Mouse (Mus musculus) megakaryocyte-erythroid progenitor cell, adult 5-6 weeks (primary cell): ENCODE measurements around the gene Setd5. TPM values are rescaled to one million over a fixed set of nuclear protein-coding genes. Genes with fewer than 3 reads are reported as not detected.

Source experiments
- ATAC-seq: replicated peaks from 2 replicates; pipeline ENCODE4 v1.8.0; 2016; ENCODE audit warnings: mild to moderate bottlenecking, inconsistent platforms; ENCODE audit not compliant: severe bottlenecking, poor library complexity, low FRiP score, low TSS enrichment
- total RNA-seq, 2 experiments: library from RNA; stranded (forward) in 1 of 2; stranded (reverse) in 1 of 2; fragments of 200-1000, 215-1000 nt in 1 of 2; fragments of >200 nt in 1 of 2; fragmentation: Nextera tagmentation in 1 of 2; gene quantifications; 2 replicates each; pipeline ENCODE4 v1.2.3; 2014 to 2017

Gene Setd5
- total RNA-seq, 2 experiments from 2014 or later: 79.1 to 143 TPM

GRCm38 (mm10) chr6:113103765-113104164 lies 26.6 kb downstream of the Setd5 start:
- peak; percentile 94 for ATAC-seq

- ATAC-seq: no peak
Measured at GRCm38 (mm10) chr6:113109378-113109777, 32.2 kb downstream of the Setd5 start.

GRCm38 (mm10) chr6:113109956-113110355 lies 32.8 kb downstream of the Setd5 start:
- ATAC-seq: no peak

- no peak for ATAC-seq
Measured at GRCm38 (mm10) chr6:113120806-113121205, 43.6 kb downstream of the Setd5 start.

GRCm38 (mm10) chr6:113133360-113133759 lies 56.2 kb downstream of the Setd5 start:
- ATAC-seq: no peak

GRCm38 (mm10) chr6:113141389-113142094 lies 64.4 kb downstream of the Setd5 start:
- 0 out of 2 replicates have a peak, but pooled peaks have one; percentile 9 for ATAC-seq

- ATAC-seq: no peak
Measured at GRCm38 (mm10) chr6:113144764-113145163, 67.6 kb downstream of the Setd5 start.

- ATAC-seq: no peak
Measured at GRCm38 (mm10) chr6:113145249-113145648, 68.1 kb downstream of the Setd5 start.

- ATAC-seq: no peak
Measured at GRCm38 (mm10) chr6:113154071-113154470, 76.9 kb downstream of the Setd5 start.

GRCm38 (mm10) chr6:113154886-113155285 lies 77.7 kb downstream of the Setd5 start:
- 0 out of 2 replicates have a peak, but pooled peaks have one; percentile 32 for ATAC-seq

GRCm38 (mm10) chr6:113156064-113156463 lies 78.9 kb downstream of the Setd5 start:
- ATAC-seq: no peak

- no peak for ATAC-seq
Measured at GRCm38 (mm10) chr6:113160106-113160505, 82.9 kb downstream of the Setd5 start.

- ATAC-seq: no peak
Measured at GRCm38 (mm10) chr6:113161982-113162381, 84.8 kb downstream of the Setd5 start.

- no peak for ATAC-seq
Measured at GRCm38 (mm10) chr6:113163513-113163912, 86.3 kb downstream of the Setd5 start.

GRCm38 (mm10) chr6:113166661-113167251 lies 89.6 kb downstream of the Setd5 start:
- peak; percentile 64 for ATAC-seq

GRCm38 (mm10) chr6:113168316-113168975 lies 91.3 kb downstream of the Setd5 start:
- ATAC-seq: no peak

GRCm38 (mm10) chr6:113169852-113170251 lies 92.7 kb downstream of the Setd5 start:
- no peak for ATAC-seq

GRCm38 (mm10) chr6:113170651-113171050 lies 93.5 kb downstream of the Setd5 start:
- no peak for ATAC-seq

GRCm38 (mm10) chr6:113172011-113172410 lies 94.8 kb downstream of the Setd5 start:
- no peak for ATAC-seq

GRCm38 (mm10) chr6:113172568-113172967 lies 95.4 kb downstream of the Setd5 start:
- peak; percentile 87 for ATAC-seq

GRCm38 (mm10) chr6:113175469-113175868 lies 98.3 kb downstream of the Setd5 start:
- ATAC-seq: no peak
